In genomic region chr13:24861084-24861483, GRCm38 (mm10) we compare ENCODE assay signal across 13 mouse cellular contexts.
"Had no signal": no experiment of that assay in that cellular context is flagged by ENCODE, and none has a peak within 500 bp of the region (broad histone marks: within the 10 kb centered on the region; RNA-seq: fewer than 3 reads in every experiment).

No protein-coding gene starts in this region.

- H3K27me3 ChIP-seq: limb, embryonic 13.5 days; midbrain, embryonic 13.5 days; neural tube, embryonic 12.5 days had no signal

- H3K4me1 ChIP-seq: midbrain, embryonic 13.5 days; neural tube, embryonic 12.5 days had no signal

- H3K9me3 ChIP-seq: limb, embryonic 13.5 days; midbrain, embryonic 13.5 days; neural tube, embryonic 12.5 days had no signal

- H3K36me3 ChIP-seq: limb, embryonic 13.5 days; neural tube, embryonic 12.5 days had no signal

- ATAC-seq: midbrain, embryonic 13.5 days had no signal

- H3K4me3 ChIP-seq: limb, embryonic 13.5 days; midbrain, embryonic 13.5 days; neural tube, embryonic 12.5 days had no signal

- DNase-seq: kidney, adult 11 months; kidney, adult 9 months; kidney, postnatal 36 days; layer of hippocampus, adult 9-11 months; layer of hippocampus, postnatal 36 days; lung, adult 18-20 months; lung, postnatal 36 days; retina, postnatal 1 day had no signal

- H3K27ac ChIP-seq: kidney, postnatal 0 days; limb, embryonic 13.5 days; liver, embryonic 14.5 days; midbrain, embryonic 13.5 days; neural tube, embryonic 12.5 days had no signal

- H3K9ac ChIP-seq: limb, embryonic 13.5 days; liver, embryonic 14.5 days; midbrain, embryonic 13.5 days; neural tube, embryonic 12.5 days had no signal

- H3K4me2 ChIP-seq: limb, embryonic 13.5 days; midbrain, embryonic 13.5 days; neural tube, embryonic 12.5 days had no signal
